ENCODE assay signal across 15 mouse cellular contexts in the genomic region with DNA sequence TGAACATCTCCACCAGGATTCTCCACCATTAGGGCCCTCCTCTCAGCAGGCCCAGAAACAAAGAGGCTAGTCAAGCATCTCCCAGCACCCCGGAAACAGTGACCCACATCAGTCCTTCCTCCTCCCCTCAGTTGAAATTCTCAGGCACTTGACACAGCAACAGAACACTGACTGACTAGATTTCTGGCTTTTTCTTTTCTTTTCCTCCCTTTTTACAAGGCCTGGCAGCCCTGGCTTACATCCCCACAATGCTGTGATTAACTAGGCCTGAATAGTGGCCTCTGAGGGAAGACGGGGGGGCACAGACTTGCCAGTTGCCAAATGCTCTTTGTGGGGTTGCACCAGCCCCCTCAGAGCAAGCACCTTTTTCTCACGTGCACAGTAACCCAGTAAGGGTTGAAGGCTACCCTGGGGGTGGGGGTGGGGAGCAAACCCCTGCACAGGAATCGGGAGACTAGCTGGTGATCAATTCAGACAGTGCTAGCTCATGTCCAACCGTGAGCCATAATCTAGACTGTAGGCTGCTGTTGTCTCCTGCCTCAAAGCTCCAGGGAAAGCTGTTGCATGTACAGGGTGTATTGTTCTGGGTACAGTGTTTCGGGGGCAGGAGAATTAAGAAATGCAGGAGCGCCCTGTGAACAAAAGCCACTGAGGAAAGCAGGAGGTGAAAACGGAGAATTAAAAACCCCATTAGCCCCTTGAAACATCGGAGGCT. TPM values are rescaled to one million over a fixed set of nuclear protein-coding genes. Genes with fewer than 3 reads are reported as not detected.
A peak's percentile ranks its signal among the peaks of the same experiment; 100 is the strongest.
DNase-seq lines count a peak whose midpoint lies in the region; ATAC-seq lines count a peak whose summit lies in the region.
"Had no signal": no experiment of that assay in that cellular context is flagged by ENCODE, and none has a peak within 500 bp of the region (broad histone marks: within the 10 kb centered on the region; RNA-seq: fewer than 3 reads in every experiment).

No protein-coding gene starts in this region.

- peak; percentile 32 to 38 for DNase-seq in layer of hippocampus, adult 8-10 months (ENCODE audit: low spot score in 2 of 2)
- DNase-seq in ovary, postnatal 36 days (ENCODE audit: low spot score), result no peak
- DNase-seq in heart, adult 11 months, result no peak
- no peak for DNase-seq in kidney, postnatal 14 days
- DNase-seq: adrenal gland, postnatal 14 days; B cell, adult 2 months; cerebellum, adult 9-11 months; lung, postnatal 14 days had no signal

- no peak overlapping the region for H3K4me3 ChIP-seq in intestine, embryonic 16.5 days (ENCODE audit: low read length)
- no peak overlapping the region for H3K4me3 ChIP-seq in intestine, embryonic 15.5 days (replicated peaks)
- H3K4me3 ChIP-seq in forebrain, embryonic 12.5 days (replicated peaks), result no peak overlapping the region
- no peak overlapping the region for H3K4me3 ChIP-seq in midbrain, embryonic 16.5 days (ENCODE audit: low read depth, low read length)
- H3K4me3 ChIP-seq: heart, embryonic 13.5 days; limb, embryonic 13.5 days; stomach, embryonic 15.5 days had no signal

- H3K4me2 ChIP-seq in intestine, embryonic 16.5 days (ENCODE audit: low read depth, low read length), result no peak overlapping the region
- H3K4me2 ChIP-seq in intestine, embryonic 15.5 days (replicated peaks), result no peak overlapping the region
- no peak overlapping the region for H3K4me2 ChIP-seq in forebrain, embryonic 12.5 days
- H3K4me2 ChIP-seq in midbrain, embryonic 16.5 days (ENCODE audit: low read length), result no peak overlapping the region
- H3K4me2 ChIP-seq: heart, embryonic 13.5 days; limb, embryonic 13.5 days; stomach, embryonic 15.5 days had no signal

- ATAC-seq in intestine, embryonic 16.5 days, result no peak
- no peak for ATAC-seq in intestine, embryonic 15.5 days
- peak; percentile 46; the same call in 1 of the 2 replicates for ATAC-seq in forebrain, embryonic 12.5 days (ENCODE audit: low FRiP score)
- peak; percentile 39; the same call in 1 of the 2 replicates for ATAC-seq in midbrain, embryonic 16.5 days

- peak overlapping the region; percentile 15 for H3K27ac ChIP-seq in intestine, embryonic 16.5 days (ENCODE audit: low read length)
- no peak overlapping the region for H3K27ac ChIP-seq in intestine, embryonic 15.5 days
- peak overlapping the region; percentile 83 for H3K27ac ChIP-seq in forebrain, embryonic 12.5 days
- peak overlapping the region; percentile 60 for H3K27ac ChIP-seq in midbrain, embryonic 16.5 days (ENCODE audit: low read length)
- H3K27ac ChIP-seq: heart, embryonic 13.5 days; limb, embryonic 13.5 days; stomach, embryonic 15.5 days had no signal

- no peaks in the 10 kb centered on the region for H3K4me1 ChIP-seq in intestine, embryonic 16.5 days (ENCODE audit: control insufficient read depth, insufficient read depth, low read length)
- H3K4me1 ChIP-seq in intestine, embryonic 15.5 days (replicated peaks), result no peaks in the 10 kb centered on the region
- peaks cover 11% of the 10 kb centered on the region for H3K4me1 ChIP-seq in forebrain, embryonic 12.5 days
- H3K4me1 ChIP-seq in midbrain, embryonic 16.5 days (ENCODE audit: control insufficient read depth, insufficient read depth, low read length), result no peaks in the 10 kb centered on the region
- H3K4me1 ChIP-seq: stomach, embryonic 15.5 days had no signal

- WGBS in intestine, embryonic 16.5 days, result 65% methylated on average over 9 of the region's 9 CpGs
- WGBS in intestine, embryonic 15.5 days, result 67% methylated on average over 9 of the region's 9 CpGs
- WGBS in forebrain, embryonic 12.5 days, result 16% methylated on average over 9 of the region's 9 CpGs
- WGBS in midbrain, embryonic 16.5 days, result 19% methylated on average over 9 of the region's 9 CpGs

- no peaks in the 10 kb centered on the region for H3K9me3 ChIP-seq in intestine, embryonic 16.5 days (ENCODE audit: control insufficient read depth, low read length)
- H3K9me3 ChIP-seq in intestine, embryonic 15.5 days, result no peaks in the 10 kb centered on the region
- H3K9me3 ChIP-seq in forebrain, embryonic 12.5 days, result no peaks in the 10 kb centered on the region
- no peaks in the 10 kb centered on the region for H3K9me3 ChIP-seq in midbrain, embryonic 16.5 days (replicated peaks; ENCODE audit: control insufficient read depth, low read length, poor library complexity, severe bottlenecking)
- H3K9me3 ChIP-seq: heart, embryonic 13.5 days; limb, embryonic 13.5 days; stomach, embryonic 15.5 days had no signal

- H3K9ac ChIP-seq in intestine, embryonic 16.5 days (ENCODE audit: low read depth, low read length), result no peak overlapping the region
- H3K9ac ChIP-seq in intestine, embryonic 15.5 days, result no peak overlapping the region
- H3K9ac ChIP-seq in forebrain, embryonic 12.5 days, result no peak overlapping the region
- H3K9ac ChIP-seq in midbrain, embryonic 16.5 days (ENCODE audit: low read depth, low read length), result no peak overlapping the region
- H3K9ac ChIP-seq: heart, embryonic 13.5 days; limb, embryonic 13.5 days; stomach, embryonic 15.5 days had no signal

- H3K27me3 ChIP-seq in intestine, embryonic 16.5 days (replicated peaks; ENCODE audit: control insufficient read depth, insufficient read depth, low read length), result no peaks in the 10 kb centered on the region
- H3K27me3 ChIP-seq in intestine, embryonic 15.5 days (replicated peaks), result no peaks in the 10 kb centered on the region
- no peaks in the 10 kb centered on the region for H3K27me3 ChIP-seq in forebrain, embryonic 12.5 days
- no peaks in the 10 kb centered on the region for H3K27me3 ChIP-seq in midbrain, embryonic 16.5 days (ENCODE audit: control insufficient read depth, insufficient read depth, low read depth, low read length)
- H3K27me3 ChIP-seq: heart, embryonic 13.5 days; limb, embryonic 13.5 days; stomach, embryonic 15.5 days had no signal

- no peaks in the 10 kb centered on the region for H3K36me3 ChIP-seq in intestine, embryonic 16.5 days (ENCODE audit: control insufficient read depth, insufficient read depth, low read length)
- H3K36me3 ChIP-seq in intestine, embryonic 15.5 days, result no peaks in the 10 kb centered on the region
- no peaks in the 10 kb centered on the region for H3K36me3 ChIP-seq in forebrain, embryonic 12.5 days (replicated peaks)
- H3K36me3 ChIP-seq in midbrain, embryonic 16.5 days (ENCODE audit: control insufficient read depth, insufficient read depth, low read length), result no peaks in the 10 kb centered on the region
- H3K36me3 ChIP-seq: heart, embryonic 13.5 days; limb, embryonic 13.5 days; stomach, embryonic 15.5 days had no signal

RNA-seq across cellular contexts. Expression of a gene that starts 19.1 kb away (rescaled TPM):
- polyA plus RNA-seq in intestine, embryonic 16.5 days (2015; fragmentation: Nextera tagmentation; extraction: Ambion mirVana), result 36.2 and 41.4 TPM in 2 replicates
- 43.0 and 45.8 TPM in 2 replicates for polyA plus RNA-seq in intestine, embryonic 15.5 days (2015; fragmentation: Nextera tagmentation; extraction: Ambion mirVana)
- polyA plus RNA-seq in forebrain, embryonic 12.5 days (2016; fragmentation: Nextera tagmentation; extraction: Ambion mirVana), result 56.6 and 60.4 TPM in 2 replicates
- 10 to 100 TPM; 23.4 to 33.0 (median 30.0) TPM for total RNA-seq in layer of hippocampus, adult 8-10 months (2022)
- 53.2 and 60.0 TPM in 2 replicates for polyA plus RNA-seq in midbrain, embryonic 16.5 days (2015; fragmentation: Nextera tagmentation; extraction: Ambion mirVana)

RNA-seq across cellular contexts. Expression of a gene that starts 27.0 kb away (rescaled TPM):
- polyA plus RNA-seq in intestine, embryonic 16.5 days (2015; fragmentation: Nextera tagmentation; extraction: Ambion mirVana), result 33.5 and 33.8 TPM in 2 replicates
- polyA plus RNA-seq in intestine, embryonic 15.5 days (2015; fragmentation: Nextera tagmentation; extraction: Ambion mirVana), result 40.0 and 55.8 TPM in 2 replicates
- 74.9 and 76.5 TPM in 2 replicates for polyA plus RNA-seq in forebrain, embryonic 12.5 days (2016; fragmentation: Nextera tagmentation; extraction: Ambion mirVana)
- 100 to 1,000 TPM; 310 to 407 (median 358) TPM for total RNA-seq in layer of hippocampus, adult 8-10 months (2022)
- polyA plus RNA-seq in midbrain, embryonic 16.5 days (2015; fragmentation: Nextera tagmentation; extraction: Ambion mirVana), result 45.8 and 57.5 TPM in 2 replicates

Comparison
In these comparisons a context has a peak if more than half of its experiments do, and no peak if none do; other contexts are left out.
1. ATAC-seq: peak in forebrain, embryonic 12.5 days (single experiment) and midbrain, embryonic 16.5 days (single experiment); none in intestine, embryonic 16.5 days (single experiment) and intestine, embryonic 15.5 days (single experiment).
2. DNase-seq: peak in layer of hippocampus, adult 8-10 months (2 of 2); none in ovary, postnatal 36 days (single experiment), heart, adult 11 months (single experiment) and kidney, postnatal 14 days (single experiment).